In the genomic region with DNA sequence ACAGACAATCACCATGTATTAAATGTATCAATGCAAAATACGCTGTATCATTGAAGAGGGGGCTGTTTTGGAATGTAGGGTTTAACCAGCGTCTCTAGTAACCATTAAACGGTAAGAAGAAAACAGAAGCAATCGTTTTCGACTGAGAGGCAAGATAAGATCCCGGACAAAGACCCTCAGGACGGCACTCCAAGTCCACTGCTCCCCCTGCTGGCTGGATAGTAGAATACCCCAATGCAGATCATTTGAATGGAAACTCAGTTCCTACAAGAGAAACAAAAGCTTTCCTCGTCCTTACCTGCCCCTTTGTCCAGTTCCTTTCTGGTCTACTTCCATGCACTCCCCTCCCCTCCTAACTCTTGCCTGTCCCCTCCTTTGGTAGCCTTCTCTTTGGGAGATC, we compare ENCODE assay signal across 8 mouse cellular contexts. TPM values are rescaled to one million over a fixed set of nuclear protein-coding genes. Genes with fewer than 3 reads are reported as not detected.
DNase-seq lines count a peak whose midpoint lies in the region; ATAC-seq and TF ChIP-seq lines count a peak whose summit lies in the region.

No protein-coding gene starts in this region.

- ATAC-seq in heart, embryonic 12.5 days (ENCODE audit: insufficient number of reproducible peaks, low FRiP score) = no peak
- ATAC-seq in hindbrain, embryonic 13.5 days (ENCODE audit: low FRiP score) = no peak

- DNase-seq in layer of hippocampus, adult 11-12 months (ENCODE audit: low spot score) = peak; percentile 28
- DNase-seq in layer of hippocampus, adult 9-10 months (ENCODE audit: low spot score) = no peak
- peak; percentile 68 for DNase-seq in MEL (ENCODE audit: low read depth, low spot score)
- DNase-seq in c-Kit-positive CD71-positive TER-119-positive erythroid progenitor cells, embryonic 14.5 days (ENCODE audit: low spot score) = peak; percentile 16
- DNase-seq in liver = peak; percentile 38
- DNase-seq in ovary, postnatal 36 days (ENCODE audit: low spot score) = peak; percentile 45

- H3K27ac ChIP-seq in MEL (ENCODE audit: control insufficient read depth, low read depth, low read length) = no peak overlapping the region
- no peak overlapping the region for H3K27ac ChIP-seq in heart, embryonic 12.5 days (ENCODE audit: poor library complexity, severe bottlenecking)
- H3K27ac ChIP-seq in hindbrain, embryonic 13.5 days = no peak overlapping the region

- TF ChIP-seq RAD21 in MEL (IDR thresholded peaks at IDR 0.05; ENCODE audit: low read depth, low read length) = peak; percentile 82

- no peaks in the 10 kb centered on the region for H3K4me1 ChIP-seq in MEL (ENCODE audit: control insufficient read depth in 1 of 2, insufficient read depth in 2 of 2, low read length in 2 of 2)
- no peaks in the 10 kb centered on the region for H3K4me1 ChIP-seq in heart, embryonic 12.5 days (replicated peaks)
- peaks cover 6% of the 10 kb centered on the region; the same call in 1 of the 2 replicates for H3K4me1 ChIP-seq in hindbrain, embryonic 13.5 days (replicated peaks)

- peak overlapping the region; percentile 56 for H3K4me2 ChIP-seq in heart, embryonic 12.5 days
- H3K4me2 ChIP-seq in hindbrain, embryonic 13.5 days = no peak overlapping the region

- peak; percentile 80 to 90 (median 83) for TF ChIP-seq CTCF in MEL (IDR thresholded peaks at IDR 0.05 in 2 of 3, conservative IDR thresholded peaks at IDR 0.05 in 1 of 3; ENCODE audit: control insufficient read depth in 1 of 3, insufficient read depth in 1 of 3, low read depth in 2 of 3, low read length in 3 of 3, poor library complexity in 1 of 3, severe bottlenecking in 1 of 3)

- no peak overlapping the region for H3K4me3 ChIP-seq in MEL (ENCODE audit: control insufficient read depth in 1 of 2, insufficient read depth in 1 of 2, low read depth in 2 of 2, low read length in 2 of 2)
- peak overlapping the region; percentile 15 for H3K4me3 ChIP-seq in heart, embryonic 12.5 days
- no peak overlapping the region for H3K4me3 ChIP-seq in hindbrain, embryonic 13.5 days

- H3K79me2 ChIP-seq in MEL (ENCODE audit: control insufficient read depth, insufficient read depth, low read length, poor library complexity) = no peaks in the 10 kb centered on the region

- H3K9me3 ChIP-seq in MEL (replicated peaks; ENCODE audit: insufficient read depth, low read length) = no peaks in the 10 kb centered on the region
- H3K9me3 ChIP-seq in heart, embryonic 12.5 days (replicated peaks) = no peaks in the 10 kb centered on the region
- H3K9me3 ChIP-seq in hindbrain, embryonic 13.5 days = no peaks in the 10 kb centered on the region

- no peak for TF ChIP-seq POLR2A in MEL (IDR thresholded peaks at IDR 0.05; ENCODE audit: control insufficient read depth in 1 of 2, insufficient read depth in 1 of 2, low read depth in 1 of 2, low read length in 2 of 2, poor library complexity in 1 of 2)

- TF ChIP-seq EP300 in MEL (IDR thresholded peaks at IDR 0.05; ENCODE audit: low read depth in 1 of 2, low read length in 2 of 2) = no peak

- H3K9ac ChIP-seq in MEL (ENCODE audit: control insufficient read depth, low read depth, low read length, poor library complexity, severe bottlenecking) = no peak overlapping the region
- 0 out of 2 replicates have a peak overlapping the region, but pooled peaks have one; percentile 37 for H3K9ac ChIP-seq in heart, embryonic 12.5 days
- no peak overlapping the region for H3K9ac ChIP-seq in hindbrain, embryonic 13.5 days

- H3K27me3 ChIP-seq in MEL (ENCODE audit: control insufficient read depth in 1 of 2, insufficient read depth in 2 of 2, low read length in 2 of 2) = peaks cover 8 to 26% of the 10 kb centered on the region in 2 experiments
- no peaks in the 10 kb centered on the region for H3K27me3 ChIP-seq in heart, embryonic 12.5 days (replicated peaks)
- H3K27me3 ChIP-seq in hindbrain, embryonic 13.5 days = no peaks in the 10 kb centered on the region

- WGBS in heart, embryonic 12.5 days = 15% methylated on average over 8 of the region's 8 CpGs
- WGBS in hindbrain, embryonic 13.5 days = 53% methylated on average over 8 of the region's 8 CpGs

- H3K36me3 ChIP-seq in MEL (ENCODE audit: control insufficient read depth in 1 of 2, insufficient read depth in 2 of 2, low read length in 2 of 2) = no peaks in the 10 kb centered on the region
- H3K36me3 ChIP-seq in heart, embryonic 12.5 days = no peaks in the 10 kb centered on the region
- H3K36me3 ChIP-seq in hindbrain, embryonic 13.5 days = no peaks in the 10 kb centered on the region

TF ChIP-seq in MEL, 35 proteins besides CTCF, POLR2A, EP300 and RAD21:
- TF ChIP-seq BHLHE40 (IDR thresholded peaks at IDR 0.05; ENCODE audit: borderline replicate concordance, low read depth, low read length) (no peak), GATA1 (IDR thresholded peaks at IDR 0.05; ENCODE audit: low read depth, low read length) (peak; percentile 62; the same call in 1 of the 2 replicates), TAL1 (IDR thresholded peaks at IDR 0.05; ENCODE audit: low read length) (no peak), USF1 (IDR thresholded peaks at IDR 0.05; ENCODE audit: low read depth, low read length) (no peak), POLR2AphosphoS5 (IDR thresholded peaks at IDR 0.05; ENCODE audit: borderline replicate concordance, low read depth, low read length) (no peak), ETS1 (IDR thresholded peaks at IDR 0.05; ENCODE audit: low read depth, low read length) (no peak), SMC3 (IDR thresholded peaks at IDR 0.05; ENCODE audit: low read depth, low read length) (peak; percentile 89), ZC3H11A (IDR thresholded peaks at IDR 0.05; ENCODE audit: low read depth, low read length) (peak; percentile 65)
TF ChIP-seq in MEL: peak in this region for 3.

RNA-seq across cellular contexts. Expression of gene Col1a2, which starts 41.1 kb away (rescaled TPM):
- not detected in 2 replicates for total RNA-seq in MEL (2012; rRNA removed)
- polyA plus RNA-seq in MEL (2012; ENCODE audit: insufficient read depth in 1 of 2, insufficient read length in 2 of 2, low read depth in 1 of 2, low replicate concordance in 2 of 2, missing spikeins in 1 of 2) = not detected
- 230 and 232 TPM in 2 replicates for polyA plus RNA-seq in heart, embryonic 12.5 days (2016; fragmentation: Nextera tagmentation; extraction: Ambion mirVana)
- 142 and 188 TPM in 2 replicates for polyA plus RNA-seq in hindbrain, embryonic 13.5 days (2015; fragmentation: Nextera tagmentation; extraction: Ambion mirVana)

RNA-seq across cellular contexts. Expression of gene Casd1, which starts 54.9 kb away (rescaled TPM):
- total RNA-seq in MEL (2012; rRNA removed) = 11.0 and 12.3 TPM in 2 replicates
- 10 to 100 TPM in 1 of 2 experiments, not detected in 1; 12.6 TPM for polyA plus RNA-seq in MEL (2012; ENCODE audit: insufficient read depth in 1 of 2, insufficient read length in 2 of 2, low read depth in 1 of 2, low replicate concordance in 2 of 2, missing spikeins in 1 of 2)
- polyA plus RNA-seq in heart, embryonic 12.5 days (2016; fragmentation: Nextera tagmentation; extraction: Ambion mirVana) = 40.0 and 41.8 TPM in 2 replicates
- 38.1 and 39.4 TPM in 2 replicates for polyA plus RNA-seq in hindbrain, embryonic 13.5 days (2015; fragmentation: Nextera tagmentation; extraction: Ambion mirVana)

Comparison
In these comparisons a context has a peak if more than half of its experiments do, and no peak if none do; other contexts are left out.
1. RNA of gene Col1a2, which starts 41.1 kb away (polyA plus RNA-seq): 230 to 232 TPM in heart, embryonic 12.5 days and 142 to 188 TPM in hindbrain, embryonic 13.5 days; not detected in MEL; every median in the first group is over 100 times any median in the second.